Mouse (Mus musculus) testis, adult 2 months (tissue): Measurements from ENCODE around the gene Lingo1. TPM values are rescaled to one million over a fixed set of nuclear protein-coding genes. Genes with fewer than 3 reads are reported as not detected.

Experiments used
- H3K27ac ChIP-seq: fragments of 200-500 bp; 2 replicates; pipeline ENCODE4 v1.5.1; 2012; ENCODE audit warnings: low read depth, low read length; ENCODE audit not compliant: control insufficient read depth, insufficient read depth
- H3K27me3 ChIP-seq: fragments of 200-500 bp; 2 replicates; pipeline ENCODE4 v1.6.1; 2012; ENCODE audit warnings: mild to moderate bottlenecking, low read length, moderate library complexity; ENCODE audit not compliant: control insufficient read depth, insufficient read depth
- H3K36me3 ChIP-seq: fragments of 200-500 bp; 2 replicates; pipeline ENCODE4 v1.6.1; 2012; ENCODE audit warnings: mild to moderate bottlenecking, low read length; ENCODE audit not compliant: control insufficient read depth, insufficient read depth
- H3K4me1 ChIP-seq: fragments of 200-500 bp; 2 replicates; pipeline ENCODE4 v1.6.1; 2012; ENCODE audit warnings: low read length; ENCODE audit not compliant: control insufficient read depth, insufficient read depth
- H3K4me3 ChIP-seq: fragments of 200-500 bp; 2 replicates; pipeline ENCODE4 v1.5.1; 2012; ENCODE audit warnings: low read depth, mild to moderate bottlenecking, low read length, moderate library complexity, mixed read lengths; ENCODE audit not compliant: control insufficient read depth
- CTCF ChIP-seq: fragments of 200-500 bp; IDR thresholded peaks from 2 replicates; pipeline ENCODE4 v1.5.1; 2012; ENCODE audit warnings: low read depth, mild to moderate bottlenecking, inconsistent platforms, low read length, moderate library complexity; ENCODE audit not compliant: control insufficient read depth, insufficient read depth, insufficient replicate concordance
- POLR2A ChIP-seq: fragments of 200-500 bp; IDR thresholded peaks from 2 replicates; pipeline ENCODE4 v1.6.1; 2012; ENCODE audit warnings: low read depth, mild to moderate bottlenecking, inconsistent platforms, low read length, moderate library complexity; ENCODE audit not compliant: control insufficient read depth
- polyA plus RNA-seq: library from polyadenylated mRNA; depleted of rRNA; stranded (reverse); fragments of >200 nt; gene quantifications from 2 replicates; pipeline ENCODE4 v1.2.3, GENCODE M21; 2012

Lingo1 gene
- polyA plus RNA-seq, 1 experiment = 6.8 TPM

GRCm38 (mm10) chr9:56687145-56687477 is 109.2 kb downstream of the Lingo1 start:
- Histone ChIP-seq H3K27ac (no peak overlapping the region), H3K4me1 (peaks cover 3% of the 10 kb centered on the region; the same call in 1 of the 2 replicates), H3K4me3 (no peak overlapping the region), H3K36me3 (no peaks in the 10 kb centered on the region), H3K27me3 (no peaks in the 10 kb centered on the region)
- no peak for TF ChIP-seq POLR2A
- TF ChIP-seq CTCF = no peak

GRCm38 (mm10) chr9:56686339-56687144 is 109.7 kb downstream of the Lingo1 start:
- TF ChIP-seq CTCF (no peak), POLR2A (no peak)
- no peak overlapping the region for H3K27ac ChIP-seq
- no peaks in the 10 kb centered on the region for H3K36me3 ChIP-seq

GRCm38 (mm10) chr9:56682826-56683225 is 113.4 kb downstream of the Lingo1 start:
- Histone ChIP-seq H3K4me1 (peaks cover 3% of the 10 kb centered on the region; the same call in 1 of the 2 replicates), H3K27ac (no peak overlapping the region; the same call in 1 of the 2 replicates), H3K27me3 (no peaks in the 10 kb centered on the region), H3K36me3 (no peaks in the 10 kb centered on the region), H3K4me3 (no peak overlapping the region)
- TF ChIP-seq CTCF = no peak
- no peak for TF ChIP-seq POLR2A

More at GRCm38 (mm10) chr9:56686339-56687144, 109.7 kb downstream of the Lingo1 start:
- Histone ChIP-seq H3K27me3 (no peaks in the 10 kb centered on the region), H3K4me3 (no peak overlapping the region), H3K4me1 (peaks cover 3% of the 10 kb centered on the region; the same call in 1 of the 2 replicates)

- Histone ChIP-seq H3K27me3 (no peaks in the 10 kb centered on the region), H3K36me3 (no peaks in the 10 kb centered on the region)
- no peak for TF ChIP-seq CTCF
- no peak for TF ChIP-seq POLR2A
Observed at GRCm38 (mm10) chr9:56681950-56682349, 114.3 kb downstream of the Lingo1 start.

DNA sequence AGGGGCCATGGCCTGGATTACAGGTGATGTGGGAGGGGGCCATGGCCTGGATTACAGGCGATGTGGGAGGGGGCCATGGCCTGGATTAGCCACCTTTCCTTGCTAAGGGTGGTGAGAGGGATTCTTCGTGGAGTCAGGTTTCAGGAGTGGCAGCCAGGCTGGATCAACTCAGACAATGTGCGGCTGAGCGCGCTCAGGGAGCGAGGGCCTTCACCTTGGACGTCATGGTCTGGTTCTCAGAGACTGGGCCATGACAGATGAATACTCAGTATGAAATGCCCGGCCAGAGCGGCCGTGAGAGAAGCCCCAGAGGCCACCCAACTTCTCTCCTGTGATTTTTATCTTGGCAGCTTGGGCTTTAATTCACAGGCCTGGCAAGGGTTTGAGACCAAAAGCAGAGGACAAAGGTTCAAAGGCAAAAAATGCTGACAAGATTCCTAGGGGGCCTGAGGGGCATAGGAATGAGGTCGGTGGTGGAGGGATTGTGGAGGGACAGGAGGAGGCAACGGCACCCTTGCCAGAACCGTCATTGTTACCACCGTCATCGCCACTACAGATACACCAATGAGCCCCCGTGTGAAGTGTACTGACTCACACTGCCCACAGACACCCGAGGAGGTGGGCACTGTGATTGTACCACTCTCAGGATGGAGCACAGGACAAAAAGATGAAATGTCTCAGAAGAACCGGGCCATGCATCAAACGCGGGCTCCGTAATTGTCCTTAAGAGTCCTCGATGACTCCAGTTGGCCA is 117.2 kb downstream of the Lingo1 start:
- Histone ChIP-seq H3K36me3 (no peaks in the 10 kb centered on the region), H3K4me1 (no peaks in the 10 kb centered on the region), H3K4me3 (no peak overlapping the region), H3K27ac (no peak overlapping the region), H3K27me3 (no peaks in the 10 kb centered on the region)
- TF ChIP-seq POLR2A (no peak), CTCF (no peak)

More at GRCm38 (mm10) chr9:56681950-56682349, 114.3 kb downstream of the Lingo1 start:
- H3K4me1 ChIP-seq = peaks cover 3% of the 10 kb centered on the region; the same call in 1 of the 2 replicates
- H3K27ac ChIP-seq = no peak overlapping the region
- no peak overlapping the region for H3K4me3 ChIP-seq

GRCm38 (mm10) chr9:56675696-56676095 is 120.6 kb downstream of the Lingo1 start:
- H3K36me3 ChIP-seq = no peaks in the 10 kb centered on the region
- TF ChIP-seq POLR2A = no peak
- no peak for TF ChIP-seq CTCF
- H3K27ac ChIP-seq = no peak overlapping the region
- H3K4me1 ChIP-seq = no peaks in the 10 kb centered on the region
- no peaks in the 10 kb centered on the region for H3K27me3 ChIP-seq
- no peak overlapping the region for H3K4me3 ChIP-seq

DNA sequence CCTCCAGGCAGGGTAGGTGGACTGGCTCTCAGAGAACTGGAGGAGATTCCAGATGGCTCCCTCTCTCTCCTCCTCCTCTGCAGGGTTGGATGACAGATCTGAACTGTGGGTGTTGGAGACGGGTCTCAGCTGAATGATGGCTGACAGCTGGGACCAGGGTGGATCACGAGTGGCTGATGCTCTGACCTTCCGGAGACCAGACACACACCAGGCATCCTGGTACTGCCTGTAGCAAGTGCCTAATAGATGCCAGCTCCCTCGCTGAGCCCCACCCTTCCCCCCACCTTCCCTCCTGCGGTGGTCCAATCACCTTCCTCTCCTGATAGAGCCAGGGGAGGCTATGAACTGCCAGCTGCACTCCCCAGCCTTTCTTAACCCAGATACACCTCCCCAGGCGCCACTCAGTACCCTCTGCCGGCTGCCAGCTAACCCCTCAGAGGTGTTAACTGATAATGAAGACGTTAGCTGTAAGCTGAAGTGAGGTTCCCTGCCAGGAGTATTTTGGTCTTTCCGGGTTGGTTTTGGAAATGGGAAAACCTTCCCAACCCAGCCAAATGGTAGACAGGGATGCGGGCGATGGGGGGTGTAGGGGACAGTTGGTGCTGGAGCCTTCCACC is 126.6 kb downstream of the Lingo1 start:
- TF ChIP-seq POLR2A (no peak), CTCF (no peak)
- H3K36me3 ChIP-seq = no peaks in the 10 kb centered on the region
- H3K27ac ChIP-seq = no peak overlapping the region
- no peaks in the 10 kb centered on the region for H3K4me1 ChIP-seq
- no peaks in the 10 kb centered on the region for H3K27me3 ChIP-seq
- no peak overlapping the region for H3K4me3 ChIP-seq
